Mouse (Mus musculus) MEL (cell line): ENCODE measurements around the gene Smu1. TPM values are rescaled to one million over a fixed set of nuclear protein-coding genes. Genes with fewer than 3 reads are reported as not detected.

Experiments
- DNase-seq: peaks from one replicate; pipeline ENCODE4 v3.0.0; 2011; ENCODE audit warnings: low read depth, low spot score
- H3K27ac ChIP-seq: 2 replicates; pipeline ENCODE4 v1.5.1; 2012; ENCODE audit warnings: low read depth, mild to moderate bottlenecking, control low read depth, low read length, moderate library complexity; ENCODE audit not compliant: control insufficient read depth
- H3K27me3 ChIP-seq, 2 experiments: fragments of 150-350 bp in 1 of 2; sonication (generic) in 1 of 2; 2 replicates each; pipeline ENCODE4 v1.6.1; 2012; ENCODE audit warnings: low read length in 2 of 2, mild to moderate bottlenecking in 2 of 2, improper control_type of control experiment in 1 of 2, moderate library complexity in 1 of 2; ENCODE audit not compliant: insufficient read depth in 2 of 2, control insufficient read depth in 1 of 2
- H3K36me3 ChIP-seq, 2 experiments: 2 replicates each; pipeline ENCODE4 v1.6.1; 2012 to 2014; ENCODE audit warnings: low read length in 2 of 2, improper control_type of control experiment in 1 of 2, inconsistent platforms in 1 of 2, mild to moderate bottlenecking in 1 of 2; ENCODE audit not compliant: insufficient read depth in 2 of 2, control insufficient read depth in 1 of 2
- H3K4me1 ChIP-seq, 2 experiments: fragments of 150-350 bp in 1 of 2; sonication (generic) in 1 of 2; 2 replicates each; pipeline ENCODE4 v1.6.1; 2012; ENCODE audit warnings: low read length in 2 of 2, improper control_type of control experiment in 1 of 2, mild to moderate bottlenecking in 1 of 2; ENCODE audit not compliant: insufficient read depth in 2 of 2, control insufficient read depth in 1 of 2
- H3K4me3 ChIP-seq, 2 experiments: fragments of 150-350 bp in 1 of 2; sonication (generic) in 1 of 2; 2 replicates each; pipeline ENCODE4 v1.5.1; 2012; ENCODE audit warnings: low read depth in 2 of 2, low read length in 2 of 2, mild to moderate bottlenecking in 2 of 2, moderate library complexity in 2 of 2, control low read depth in 1 of 2, improper control_type of control experiment in 1 of 2; ENCODE audit not compliant: control insufficient read depth in 1 of 2, insufficient read depth in 1 of 2
- H3K79me2 ChIP-seq: 2 replicates; pipeline ENCODE4 v1.6.1; 2012; ENCODE audit warnings: mild to moderate bottlenecking, low read length, moderate library complexity; ENCODE audit not compliant: control insufficient read depth, poor library complexity, insufficient read depth
- H3K9ac ChIP-seq: 2 replicates; pipeline ENCODE4 v1.6.1; 2012; ENCODE audit warnings: low read depth, mild to moderate bottlenecking, control low read depth, low read length, moderate library complexity; ENCODE audit not compliant: control insufficient read depth, poor library complexity, severe bottlenecking
- H3K9me3 ChIP-seq: fragments of 150-350 bp; sonication (generic); replicated peaks from 2 replicates; pipeline ENCODE4 v1.6.1; 2012; ENCODE audit warnings: mild to moderate bottlenecking, low read length, improper control_type of control experiment, moderate library complexity; ENCODE audit not compliant: insufficient read depth
- CHD1 ChIP-seq: IDR thresholded peaks from 2 replicates; pipeline ENCODE4 v1.6.1; 2012; ENCODE audit warnings: low read depth, mild to moderate bottlenecking, inconsistent platforms, low read length, improper control_type of control experiment
- EP300 ChIP-seq, 2 experiments: IDR thresholded peaks; 2 replicates each; pipeline ENCODE4 v1.6.1; 2011; ENCODE audit warnings: improper control_type of control experiment in 2 of 2, low read length in 2 of 2, low read depth in 1 of 2, mild to moderate bottlenecking in 1 of 2
- ETS1 ChIP-seq: IDR thresholded peaks from 2 replicates; pipeline ENCODE4 v1.6.1; 2012; ENCODE audit warnings: low read depth, mild to moderate bottlenecking, inconsistent platforms, low read length, improper control_type of control experiment, moderate library complexity
- GABPA ChIP-seq: IDR thresholded peaks from 2 replicates; pipeline ENCODE4 v1.6.1; 2012; ENCODE audit warnings: low read depth, mild to moderate bottlenecking, inconsistent platforms, low read length, improper control_type of control experiment, moderate library complexity
- GATA1 ChIP-seq: IDR thresholded peaks from 2 replicates; pipeline ENCODE4 v1.6.1; 2011; ENCODE audit warnings: low read depth, low read length, improper control_type of control experiment
- MAFK ChIP-seq: IDR thresholded peaks from 2 replicates; pipeline ENCODE4 v1.6.1; 2011; ENCODE audit warnings: low read depth, mild to moderate bottlenecking, low read length, improper control_type of control experiment, borderline replicate concordance
- MAX ChIP-seq: IDR thresholded peaks from 2 replicates; pipeline ENCODE4 v1.6.1; 2011; ENCODE audit warnings: low read length, improper control_type of control experiment
- MAZ ChIP-seq: IDR thresholded peaks from 2 replicates; pipeline ENCODE4 v1.6.1; 2012; ENCODE audit warnings: low read depth, mild to moderate bottlenecking, inconsistent platforms, low read length, improper control_type of control experiment
- MYC ChIP-seq: IDR thresholded peaks from 2 replicates; pipeline ENCODE4 v1.6.1; 2011; ENCODE audit warnings: low read depth, mild to moderate bottlenecking, low read length, improper control_type of control experiment, moderate library complexity
- NELFE ChIP-seq: IDR thresholded peaks from 2 replicates; pipeline ENCODE4 v1.6.1; 2011; ENCODE audit warnings: low read depth, low read length, improper control_type of control experiment
- NRF1 ChIP-seq: IDR thresholded peaks from 2 replicates; pipeline ENCODE4 v1.6.1; 2014; ENCODE audit warnings: low read depth, mild to moderate bottlenecking, inconsistent platforms, low read length, improper control_type of control experiment, moderate library complexity; ENCODE audit not compliant: poor library complexity, insufficient read depth, severe bottlenecking
- SIN3A ChIP-seq: IDR thresholded peaks from 2 replicates; pipeline ENCODE4 v1.6.1; 2012; ENCODE audit warnings: low read length, improper control_type of control experiment, inconsistent platforms
- TBP ChIP-seq: IDR thresholded peaks from 2 replicates; pipeline ENCODE4 v1.8.0; 2011; ENCODE audit warnings: low read depth, low read length, improper control_type of control experiment
- USF2 ChIP-seq, 2 experiments: IDR thresholded peaks; 2 replicates each; pipeline ENCODE4 v1.6.1; 2011 to 2012; ENCODE audit warnings: improper control_type of control experiment in 2 of 2, low read length in 2 of 2, borderline replicate concordance in 1 of 2, inconsistent platforms in 1 of 2, low read depth in 1 of 2, mild to moderate bottlenecking in 1 of 2; ENCODE audit not compliant: insufficient read depth in 1 of 2
- ZKSCAN1 ChIP-seq: IDR thresholded peaks from 2 replicates; pipeline ENCODE4 v1.6.1; 2012; ENCODE audit warnings: low read depth, mild to moderate bottlenecking, inconsistent platforms, low read length, improper control_type of control experiment, moderate library complexity
- ZMIZ1 ChIP-seq: IDR thresholded peaks from 2 replicates; pipeline ENCODE4 v1.6.1; 2012; ENCODE audit warnings: low read depth, mild to moderate bottlenecking, inconsistent platforms, low read length, improper control_type of control experiment, moderate library complexity
- ZNF384 ChIP-seq: IDR thresholded peaks from 2 replicates; pipeline ENCODE4 v1.6.1; 2012; ENCODE audit warnings: low read depth, mild to moderate bottlenecking, inconsistent platforms, low read length, improper control_type of control experiment
- polyA plus RNA-seq, 2 experiments: library from polyadenylated mRNA; stranded (reverse) in 1 of 2; unstranded in 1 of 2; fragments of >175 nt in 1 of 2; fragments of >200 nt in 1 of 2; gene quantifications; 2 replicates each; pipeline versions ENCODE4 v1.2.1 to v1.2.4; 2012; ENCODE audit warnings: low replicate concordance in 2 of 2, low read depth in 1 of 2; ENCODE audit not compliant: insufficient read length in 2 of 2, insufficient read depth in 1 of 2, missing spikeins in 1 of 2
- total RNA-seq: library from RNA; depleted of rRNA; stranded (reverse); fragments of 300-350 nt; gene quantifications from 2 replicates; pipeline ENCODE4 v1.2.3, GENCODE M21; 2012

Smu1 gene
- total and polyA plus RNA-seq, 3 experiments = 111 to 124 TPM; not detected in 1

- no peak overlapping the region for H3K9ac ChIP-seq
- H3K4me3 ChIP-seq = no peak overlapping the region
- peaks cover 0 to 33% of the 10 kb centered on the region in 2 experiments; a peak in 2 of 4 replicates for H3K36me3 ChIP-seq
- no peak for TF ChIP-seq ZMIZ1
- no peak for TF ChIP-seq EP300 (IDR thresholded peaks at IDR 0.05; ENCODE audit: low read depth in 1 of 2, low read length in 2 of 2)
- no peak for TF ChIP-seq NRF1
- TF ChIP-seq TBP = no peak
- TF ChIP-seq MYC = no peak
- no peak for TF ChIP-seq MAX
- no peak for TF ChIP-seq SIN3A
- no peak for TF ChIP-seq MAFK
- TF ChIP-seq ZNF384 = no peak
- no peak for TF ChIP-seq MAZ
- TF ChIP-seq GATA1 = no peak
- no peak for TF ChIP-seq USF2 (IDR thresholded peaks at IDR 0.05; ENCODE audit: borderline replicate concordance in 1 of 2, insufficient read depth in 1 of 2, low read depth in 1 of 2, low read length in 2 of 2)
- no peak for TF ChIP-seq GABPA
- peak; percentile 69 for DNase-seq
- H3K27me3 ChIP-seq = no peaks in the 10 kb centered on the region
- H3K9me3 ChIP-seq = no peaks in the 10 kb centered on the region
- H3K79me2 ChIP-seq = no peaks in the 10 kb centered on the region
- peaks cover 8 to 32% of the 10 kb centered on the region in 2 experiments for H3K4me1 ChIP-seq
- no peak overlapping the region for H3K27ac ChIP-seq
Observed at GRCm38 (mm10) chr4:40785620-40786166, 28.0 kb upstream of the Smu1 start.

GRCm38 (mm10) chr4:40784556-40785169, 26.9 kb upstream of the Smu1 start:
- Histone ChIP-seq H3K9ac (no peak overlapping the region), H3K4me3 (no peak overlapping the region), H3K27me3 (no peaks in the 10 kb centered on the region), H3K27ac (no peak overlapping the region), H3K36me3 (peaks cover 0 to 41% of the 10 kb centered on the region in 2 experiments; a peak in 2 of 4 replicates), H3K9me3 (no peaks in the 10 kb centered on the region), H3K79me2 (no peaks in the 10 kb centered on the region), H3K4me1 (peaks cover 8 to 38% of the 10 kb centered on the region in 2 experiments)
- TF ChIP-seq EP300 (IDR thresholded peaks at IDR 0.05; ENCODE audit: low read depth in 1 of 2, low read length in 2 of 2) (no peak), NELFE (no peak), CHD1 (no peak), SIN3A (0 out of 2 replicates have a peak, but pooled peaks have one; percentile 16), ZKSCAN1 (no peak), ETS1 (peak; percentile 18; the same call in 1 of the 2 replicates)
- peak; percentile 74 for DNase-seq
